In the genomic region with DNA sequence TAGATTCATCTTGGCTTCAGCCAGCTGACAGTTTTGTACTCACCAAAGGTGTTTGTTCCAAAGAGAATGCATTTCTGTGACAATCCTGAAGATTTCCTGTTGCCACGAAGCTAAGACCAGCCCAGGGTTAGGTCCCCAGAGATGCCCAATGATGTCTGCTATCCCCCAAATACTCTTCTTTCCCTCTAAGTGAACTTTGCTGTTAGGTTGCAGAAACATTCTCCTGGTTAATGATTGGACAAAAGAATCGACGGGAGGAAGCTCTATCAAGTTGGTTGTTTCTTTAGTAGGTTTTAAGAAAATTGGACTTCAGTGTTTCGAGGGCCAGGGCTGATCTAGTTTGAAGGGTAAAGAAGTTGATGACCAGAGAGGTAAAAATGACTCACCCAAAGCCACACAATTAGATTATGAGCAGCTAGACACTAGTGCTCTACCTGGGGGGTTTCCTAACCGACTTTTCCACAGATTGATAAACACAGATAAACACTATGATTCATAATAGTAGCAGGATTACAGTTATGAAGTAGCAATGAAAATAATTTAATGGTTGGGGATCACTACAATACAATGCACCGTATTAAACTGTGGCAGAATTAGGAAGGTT, we compare ENCODE assay signal across 16 mouse cellular contexts. TPM values are rescaled to one million over a fixed set of nuclear protein-coding genes. Genes with fewer than 3 reads are reported as not detected.
DNase-seq lines count a peak whose midpoint lies in the region; ATAC-seq and TF ChIP-seq lines count a peak whose summit lies in the region.
"Had no signal": no experiment of that assay in that cellular context is flagged by ENCODE, and none has a peak within 500 bp of the region (broad histone marks: within the 10 kb centered on the region; RNA-seq: fewer than 3 reads in every experiment).

A gene (minus strand): TSS at position 160 of the 604 bp plus-strand sequence.

- H3K36me3 ChIP-seq in heart, adult 2 months (ENCODE audit: control insufficient read depth, insufficient read depth, low read length), result no peaks in the 10 kb centered on the region
- no peaks in the 10 kb centered on the region for H3K36me3 ChIP-seq in liver, embryonic 12.5 days
- H3K36me3 ChIP-seq in liver, embryonic 11.5 days (ENCODE audit: control insufficient read depth, insufficient read depth, low read length), result no peaks in the 10 kb centered on the region
- H3K36me3 ChIP-seq in liver, embryonic 16.5 days (ENCODE audit: control insufficient read depth, insufficient read depth), result no peaks in the 10 kb centered on the region
- H3K36me3 ChIP-seq: embryonic facial prominence, embryonic 10.5 days; forebrain, embryonic 10.5 days had no signal

- intact Hi-C loops in heart, adult 2 months (cut with DNase I), result no loop called here
- intact Hi-C loops in heart, postnatal 14 days (cut with DNase I), result no loop called here

- 75% methylated on average over 6 of the region's 6 CpGs for WGBS in heart, adult 2 months
- 61% methylated on average over 6 of the region's 6 CpGs for WGBS in liver, embryonic 12.5 days (ENCODE audit: insufficient replicate concordance)
- 64% methylated on average over 6 of the region's 6 CpGs for WGBS in liver, embryonic 11.5 days
- 48% methylated on average over 6 of the region's 6 CpGs for WGBS in liver, embryonic 16.5 days (ENCODE audit: insufficient replicate concordance)

- no peaks in the 10 kb centered on the region for H3K9me3 ChIP-seq in liver, embryonic 12.5 days (replicated peaks)
- H3K9me3 ChIP-seq in liver, embryonic 11.5 days (ENCODE audit: control insufficient read depth, low read length), result no peaks in the 10 kb centered on the region
- H3K9me3 ChIP-seq in liver, embryonic 16.5 days (replicated peaks; ENCODE audit: control insufficient read depth, low read length), result no peaks in the 10 kb centered on the region
- H3K9me3 ChIP-seq: embryonic facial prominence, embryonic 10.5 days; forebrain, embryonic 10.5 days had no signal

- ATAC-seq in liver, embryonic 12.5 days, result no peak
- ATAC-seq in liver, embryonic 11.5 days (replicated peaks; ENCODE audit: low FRiP score), result no peak
- no peak; the same call in 1 of the 2 replicates for ATAC-seq in liver, embryonic 16.5 days (ENCODE audit: low read depth)

- no peak within 1 kb of the TSS for H3K9ac ChIP-seq in heart, adult 2 months (ENCODE audit: low read depth, low read length)
- no peak within 1 kb of the TSS for H3K9ac ChIP-seq in liver, embryonic 12.5 days
- H3K9ac ChIP-seq in liver, embryonic 11.5 days (ENCODE audit: low read depth, low read length), result no peak within 1 kb of the TSS
- H3K9ac ChIP-seq in liver, embryonic 16.5 days (ENCODE audit: low read depth, low read length), result no peak within 1 kb of the TSS; the same call in 1 of the 2 replicates

- H3K27me3 ChIP-seq in heart, adult 2 months (ENCODE audit: control insufficient read depth, insufficient read depth, low read length), result no peaks in the 10 kb centered on the region
- H3K27me3 ChIP-seq in liver, embryonic 12.5 days (replicated peaks), result no peaks in the 10 kb centered on the region
- H3K27me3 ChIP-seq in liver, embryonic 11.5 days (replicated peaks; ENCODE audit: control insufficient read depth, insufficient read depth, low read length), result no peaks in the 10 kb centered on the region
- no peaks in the 10 kb centered on the region for H3K27me3 ChIP-seq in liver, embryonic 16.5 days (ENCODE audit: control insufficient read depth, insufficient read depth, low read depth, low read length)

- no peak within 1 kb of the TSS for H3K4me3 ChIP-seq in heart, adult 2 months
- H3K4me3 ChIP-seq in liver, embryonic 12.5 days, result no peak within 1 kb of the TSS
- H3K4me3 ChIP-seq in liver, embryonic 11.5 days (ENCODE audit: low read depth, low read length), result no peak within 1 kb of the TSS
- peak within 1 kb of the TSS; percentile 41 for H3K4me3 ChIP-seq in liver, embryonic 16.5 days (ENCODE audit: low read depth, low read length)
- H3K4me3 ChIP-seq: embryonic facial prominence, embryonic 10.5 days; forebrain, embryonic 10.5 days; layer of hippocampus, adult 2 months had no signal

- TF ChIP-seq POLR2A in heart, adult 2 months (IDR thresholded peaks at IDR 0.05; ENCODE audit: insufficient read depth, low read depth, low read length), result no peak

- no peaks in the 10 kb centered on the region for H3K79me2 ChIP-seq in heart, adult 2 months (replicated peaks; ENCODE audit: control insufficient read depth, insufficient read depth, low read length)

- TF ChIP-seq CTCF in heart, adult 2 months (IDR thresholded peaks at IDR 0.05), result no peak

- no peak within 1 kb of the TSS for H3K27ac ChIP-seq in heart, adult 2 months
- H3K27ac ChIP-seq in liver, embryonic 12.5 days, result no peak within 1 kb of the TSS
- H3K27ac ChIP-seq in liver, embryonic 11.5 days (ENCODE audit: low read depth, low read length), result no peak within 1 kb of the TSS
- H3K27ac ChIP-seq in liver, embryonic 16.5 days (ENCODE audit: low read length), result no peak within 1 kb of the TSS; the same call in 1 of the 2 replicates
- H3K27ac ChIP-seq: embryonic facial prominence, embryonic 10.5 days; forebrain, embryonic 10.5 days; layer of hippocampus, adult 2 months; macrophage had no signal

- DNase-seq in heart, adult 2 months, result no peak
- DNase-seq in heart, adult 9 months (ENCODE audit: low spot score in 2 of 2), result no peak
- no peak for DNase-seq in liver, embryonic 11.5 days (ENCODE audit: low spot score)
- DNase-seq in heart, postnatal 14 days, result no peak
- DNase-seq in cerebellum, postnatal 36 days, result no peak
- DNase-seq: cerebellum, adult 18-20 months; gastrocnemius, postnatal 10 days; lung, adult 18-20 months; right cerebral cortex, postnatal 4 days had no signal

- H3K4me1 ChIP-seq in heart, adult 2 months (ENCODE audit: control insufficient read depth, insufficient read depth, low read length), result no peaks in the 10 kb centered on the region
- H3K4me1 ChIP-seq in liver, embryonic 12.5 days, result no peaks in the 10 kb centered on the region
- H3K4me1 ChIP-seq in liver, embryonic 11.5 days (replicated peaks; ENCODE audit: control insufficient read depth, insufficient read depth, low read length), result no peaks in the 10 kb centered on the region
- no peaks in the 10 kb centered on the region for H3K4me1 ChIP-seq in liver, embryonic 16.5 days (ENCODE audit: control insufficient read depth, low read depth, low read length)
- H3K4me1 ChIP-seq: embryonic facial prominence, embryonic 10.5 days; forebrain, embryonic 10.5 days had no signal

- TF ChIP-seq EP300 in heart, adult 2 months (IDR thresholded peaks at IDR 0.05; ENCODE audit: insufficient read depth, low read depth, low read length), result no peak

- H3K4me2 ChIP-seq in liver, embryonic 12.5 days, result 0 out of 2 replicates have a peak within 1 kb of the TSS, but pooled peaks have one; percentile 20
- H3K4me2 ChIP-seq in liver, embryonic 11.5 days, result no peak within 1 kb of the TSS
- peak within 1 kb of the TSS; percentile 33 for H3K4me2 ChIP-seq in liver, embryonic 16.5 days (ENCODE audit: low read depth, low read length)

RNA-seq across cellular contexts. Expression of the gene that starts here (rescaled TPM):
- 10 to 100 TPM; 39.3 to 50.5 TPM for total RNA-seq in heart, adult 2 months (2021)
- 58.3 and 77.7 TPM in 2 replicates for polyA plus RNA-seq in heart, adult 2 months (2012; rRNA removed)
- 2.4 TPM in 2 replicates for polyA plus RNA-seq in liver, embryonic 12.5 days (2016; fragmentation: Nextera tagmentation; extraction: Ambion mirVana)
- polyA plus RNA-seq in liver, embryonic 11.5 days (2014; fragmentation: Nextera tagmentation; extraction: Ambion mirVana), result 0.55 and 1.0 TPM in 2 replicates
- 10 to 100 TPM; 43.7 to 47.6 TPM for total RNA-seq in heart, postnatal 14 days (2021)
- polyA plus RNA-seq in liver, embryonic 16.5 days (2015; fragmentation: Nextera tagmentation; extraction: Ambion mirVana), result 7.0 and 7.5 TPM in 2 replicates
- total RNA-seq: hematopoietic stem cell, adult 5-6 weeks had no signal
